Mouse (Mus musculus) kidney, adult 2 months (tissue): ENCODE results near the gene Siah3. TPM values are rescaled to one million over a fixed set of nuclear protein-coding genes. Genes with fewer than 3 reads are reported as not detected.

ENCODE experiments used
- DNase-seq: peaks from one replicate; pipeline ENCODE4 v3.0.0; 2021
- H3K27ac ChIP-seq: fragments of 200-500 bp; 2 replicates; pipeline ENCODE4 v1.5.1; 2012; ENCODE audit warnings: low read depth, low read length, control low read depth, inconsistent platforms; ENCODE audit not compliant: insufficient read depth
- H3K27me3 ChIP-seq: fragments of 200-500 bp; replicated peaks from 2 replicates; pipeline ENCODE4 v1.6.1; 2012; ENCODE audit warnings: mild to moderate bottlenecking, moderate library complexity, low read length, inconsistent platforms; ENCODE audit not compliant: control insufficient read depth, insufficient read depth
- H3K36me3 ChIP-seq: fragments of 200-500 bp; 2 replicates; pipeline ENCODE4 v1.6.1; 2012; ENCODE audit warnings: mild to moderate bottlenecking, moderate library complexity, low read length, inconsistent platforms; ENCODE audit not compliant: control insufficient read depth, insufficient read depth
- H3K4me1 ChIP-seq: fragments of 200-500 bp; 2 replicates; pipeline ENCODE4 v1.6.1; 2011; ENCODE audit warnings: low read length; ENCODE audit not compliant: control insufficient read depth, insufficient read depth
- H3K4me3 ChIP-seq: fragments of 200-500 bp; 2 replicates; pipeline ENCODE4 v1.5.1; 2011; ENCODE audit warnings: mild to moderate bottlenecking, low read depth, low read length, control low read depth; ENCODE audit not compliant: insufficient read depth
- CTCF ChIP-seq: fragments of 200-500 bp; conservative IDR thresholded peaks from 2 replicates; pipeline ENCODE4 v1.5.1; 2011; ENCODE audit warnings: low read depth, mild to moderate bottlenecking, control low read depth, low read length, moderate library complexity, mixed read lengths; ENCODE audit not compliant: insufficient read depth, insufficient read length
- POLR2A ChIP-seq: fragments of 200-500 bp; IDR thresholded peaks from one replicate; pipeline ENCODE4 v1.6.1; 2011; ENCODE audit warnings: low read depth, low read length, control low read depth
- WGBS: fragments of 180-500 bp; shearing (Covaris S2); methylation state at CpG from one replicate; pipeline ENCODE4 v1.1.7; 2018; 5-methylcytosine and 5-hydroxymethylcytosine counted together
- polyA plus RNA-seq: library from polyadenylated mRNA; depleted of rRNA; stranded (reverse); fragments of >200 nt; gene quantifications from 2 replicates; pipeline ENCODE4 v1.2.3, GENCODE M21; 2012; rRNA removed

The Siah3 gene
- polyA plus RNA-seq, 1 experiment = not detected

DNA sequence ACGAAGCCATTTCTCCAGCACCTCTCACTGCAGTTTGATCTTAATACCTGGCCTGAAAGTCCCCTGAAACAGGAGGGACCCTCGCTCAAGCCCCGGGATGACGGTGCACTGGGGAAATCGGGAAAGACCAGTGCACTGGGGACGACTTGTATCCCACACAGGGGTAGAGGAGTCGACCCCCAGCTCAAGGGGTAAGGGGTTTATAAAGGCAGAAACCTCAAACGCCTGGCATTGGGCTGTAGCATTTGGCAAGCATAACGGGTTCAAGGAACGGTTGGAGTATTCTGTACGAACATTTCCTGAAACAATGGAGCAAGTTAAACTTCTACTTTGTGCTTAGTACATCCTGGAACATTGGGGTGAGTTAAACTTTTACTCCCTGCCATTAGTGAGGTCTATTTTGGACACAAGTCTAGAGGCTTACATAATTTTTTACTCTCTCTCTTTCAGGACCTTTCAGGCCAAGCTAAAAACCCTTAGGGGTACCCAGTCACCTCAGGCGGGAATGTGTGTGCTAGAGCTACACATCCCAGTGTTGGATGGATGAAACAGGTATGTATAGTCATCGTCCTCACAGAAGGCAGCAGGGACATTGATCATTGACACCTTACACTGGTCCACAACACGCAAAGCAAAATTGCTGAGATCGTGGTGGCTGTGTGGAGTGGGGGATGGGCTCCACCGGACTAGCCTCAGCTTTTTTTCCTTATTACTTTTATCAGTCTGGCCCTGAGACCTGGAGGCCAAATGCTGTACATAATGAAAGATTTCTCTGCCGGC, 84.6 kb downstream of the Siah3 start:
- DNase-seq = peak; percentile 88
- Histone ChIP-seq H3K27ac (peak overlapping the region; percentile 93), H3K36me3 (no peaks in the 10 kb centered on the region), H3K4me1 (peaks cover 17% of the 10 kb centered on the region; the same call in 1 of the 2 replicates), H3K4me3 (peak overlapping the region; percentile 19; the same call in 1 of the 2 replicates), H3K27me3 (no peaks in the 10 kb centered on the region)
- TF ChIP-seq POLR2A (no peak), CTCF (no peak)
- 42% methylated on average over 17 of the region's 17 CpGs for WGBS

DNA sequence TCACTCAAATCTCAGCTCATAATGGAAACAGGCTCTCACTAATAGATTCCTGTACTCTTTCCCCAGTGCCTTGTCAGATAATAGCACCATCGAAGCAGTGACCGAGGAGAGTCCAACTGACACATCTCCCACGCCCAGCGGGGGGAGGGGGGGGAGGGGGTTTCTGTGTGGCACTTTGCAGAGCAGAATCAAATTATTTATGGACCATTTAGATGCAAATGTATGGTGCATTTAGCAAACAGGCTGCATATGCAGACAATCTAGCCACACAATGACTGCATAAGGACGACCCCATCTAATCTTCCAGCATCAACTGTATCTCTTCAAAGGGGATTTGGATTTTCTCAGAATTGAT, 85.2 kb downstream of the Siah3 start:
- DNase-seq = no peak
- Histone ChIP-seq H3K4me3 (no peak overlapping the region), H3K27me3 (no peaks in the 10 kb centered on the region), H3K27ac (peak overlapping the region; percentile 93), H3K4me1 (peaks cover 17% of the 10 kb centered on the region; the same call in 1 of the 2 replicates), H3K36me3 (no peaks in the 10 kb centered on the region)
- 29% methylated on average over 5 of the region's 5 CpGs for WGBS
- TF ChIP-seq POLR2A (no peak), CTCF (no peak)

DNA sequence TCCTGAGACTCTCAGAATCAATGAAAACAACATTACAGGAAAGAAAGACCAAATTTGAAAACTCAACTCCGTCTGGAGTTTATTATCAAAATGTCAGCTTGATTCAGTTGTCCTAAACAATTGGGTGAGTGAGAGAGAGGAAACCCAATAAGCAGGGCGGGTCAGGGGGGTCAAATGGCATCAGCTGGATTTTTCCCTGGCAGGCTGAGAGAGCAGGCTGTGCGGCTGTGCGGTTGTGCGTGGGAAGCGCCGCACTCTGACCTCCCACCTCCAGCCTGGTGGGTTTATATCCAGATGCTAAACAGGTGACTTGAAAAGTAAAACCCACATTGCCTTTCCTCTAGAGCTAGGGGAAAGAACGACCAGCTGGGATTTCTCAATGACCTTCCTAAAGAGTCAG, 85.9 kb downstream of the Siah3 start:
- DNase-seq = no peak
- WGBS = 54% methylated on average over 8 of the region's 8 CpGs
- Histone ChIP-seq H3K36me3 (no peaks in the 10 kb centered on the region), H3K27ac (peak overlapping the region; percentile 31; the same call in 1 of the 2 replicates), H3K27me3 (no peaks in the 10 kb centered on the region), H3K4me3 (no peak overlapping the region), H3K4me1 (peaks cover 17% of the 10 kb centered on the region; the same call in 1 of the 2 replicates)
- TF ChIP-seq POLR2A (no peak), CTCF (no peak)

DNA sequence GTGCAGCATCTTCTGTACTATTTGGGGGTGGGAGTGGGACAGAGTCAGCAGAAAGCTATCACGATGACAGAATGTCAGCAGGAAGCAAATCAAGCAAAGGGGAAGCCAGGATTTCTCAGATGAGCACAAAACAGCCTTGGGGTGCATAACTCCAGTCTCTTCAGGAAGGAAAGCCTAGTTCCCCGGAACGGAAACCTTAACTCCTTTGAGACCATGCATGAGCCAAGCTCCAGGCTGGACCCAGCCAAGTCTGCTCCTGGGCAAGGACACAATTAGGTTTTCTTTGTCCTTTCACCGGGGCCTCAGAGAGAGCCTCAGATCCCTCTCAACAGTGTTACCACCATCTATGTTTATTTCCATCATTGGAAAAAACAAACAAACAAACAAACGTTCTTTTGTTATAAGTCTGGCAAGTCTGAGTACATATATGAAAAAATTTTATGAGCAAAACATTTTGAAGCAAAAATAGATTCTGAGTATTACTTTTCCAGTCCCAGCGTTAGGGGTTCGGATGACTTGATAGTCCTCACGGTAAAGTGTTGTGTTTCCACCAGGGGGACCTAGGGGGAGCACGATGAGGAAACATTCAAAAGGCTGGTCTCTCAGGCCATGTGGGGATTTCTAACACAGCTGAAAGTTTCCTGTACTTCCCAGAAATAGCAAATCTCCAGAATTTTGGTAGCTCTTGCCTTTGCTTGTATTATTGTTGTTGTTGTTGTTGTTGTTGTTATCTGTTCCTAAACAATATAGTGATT, 106.0 kb downstream of the Siah3 start:
- peak; percentile 55 for DNase-seq
- TF ChIP-seq CTCF (no peak; the same call in 1 of the 2 replicates), POLR2A (no peak)
- no peak overlapping the region for H3K27ac ChIP-seq
- H3K4me3 ChIP-seq = no peak overlapping the region
- 46% methylated on average over 9 of the region's 9 CpGs for WGBS
- H3K36me3 ChIP-seq = no peaks in the 10 kb centered on the region
- H3K4me1 ChIP-seq = no peaks in the 10 kb centered on the region
- no peaks in the 10 kb centered on the region for H3K27me3 ChIP-seq

DNA sequence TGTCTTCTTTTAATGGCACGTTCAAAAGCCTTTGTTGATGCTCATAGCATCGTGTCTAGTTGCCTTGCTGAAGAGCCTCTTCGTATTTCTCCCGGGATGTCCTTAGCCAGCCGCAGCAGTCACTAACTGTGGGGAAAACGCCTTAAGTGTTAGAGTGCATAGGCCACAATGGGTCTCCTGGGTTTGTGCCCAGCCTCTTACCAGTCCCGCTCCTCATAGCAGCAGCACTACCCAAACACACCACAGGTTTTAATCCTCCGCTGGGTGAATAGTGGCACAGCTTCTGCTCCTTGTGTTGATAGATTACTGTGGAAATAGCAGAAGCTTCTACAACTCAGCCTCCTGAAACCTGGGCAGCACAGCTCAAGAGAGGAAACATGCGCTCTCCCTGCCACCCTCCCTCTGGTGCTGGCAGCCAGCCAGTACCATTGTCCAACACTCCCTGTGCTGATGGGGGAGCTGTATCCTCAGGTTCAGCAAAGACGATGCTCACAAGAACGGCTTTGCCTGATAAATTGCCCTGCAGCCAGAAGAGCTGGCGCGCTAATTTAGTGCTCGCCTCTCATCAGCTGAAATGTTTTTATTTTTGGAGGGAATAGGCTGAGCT, 109.9 kb downstream of the Siah3 start:
- 65% methylated on average over 14 of the region's 14 CpGs for WGBS
- peak; percentile 68 for DNase-seq
- no peak overlapping the region for H3K27ac ChIP-seq

DNA sequence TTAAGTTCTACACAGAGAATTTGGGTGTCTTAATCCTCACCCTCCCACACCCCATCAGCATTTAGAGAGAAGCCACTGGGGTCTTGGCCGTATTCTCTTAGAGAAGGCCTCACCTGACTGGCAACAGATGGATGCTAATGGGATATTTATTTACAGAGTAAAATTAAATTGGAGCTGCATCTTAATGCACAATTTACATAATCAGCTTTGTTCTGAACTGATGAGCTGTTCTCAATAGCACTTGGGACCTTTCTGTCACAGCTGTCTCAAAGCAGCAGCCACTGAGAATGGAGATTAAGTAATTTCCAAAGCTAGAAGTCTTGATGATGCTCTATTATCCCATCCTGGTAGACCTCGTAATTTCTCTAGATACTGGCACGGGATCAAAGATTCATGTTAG, 110.5 kb downstream of the Siah3 start:
- 83% methylated on average over 3 of the region's 3 CpGs for WGBS
- H3K27me3 ChIP-seq = no peaks in the 10 kb centered on the region
- H3K4me3 ChIP-seq = no peak overlapping the region
- TF ChIP-seq CTCF = no peak
- H3K36me3 ChIP-seq = no peaks in the 10 kb centered on the region
- H3K4me1 ChIP-seq = no peaks in the 10 kb centered on the region
- no peak for DNase-seq
- H3K27ac ChIP-seq = no peak overlapping the region

More for the DNA sequence above, 109.9 kb downstream of the Siah3 start:
- no peak overlapping the region for H3K4me3 ChIP-seq
- no peaks in the 10 kb centered on the region for H3K4me1 ChIP-seq
- TF ChIP-seq CTCF (no peak), POLR2A (no peak)
- no peaks in the 10 kb centered on the region for H3K27me3 ChIP-seq
- H3K36me3 ChIP-seq = no peaks in the 10 kb centered on the region

DNA sequence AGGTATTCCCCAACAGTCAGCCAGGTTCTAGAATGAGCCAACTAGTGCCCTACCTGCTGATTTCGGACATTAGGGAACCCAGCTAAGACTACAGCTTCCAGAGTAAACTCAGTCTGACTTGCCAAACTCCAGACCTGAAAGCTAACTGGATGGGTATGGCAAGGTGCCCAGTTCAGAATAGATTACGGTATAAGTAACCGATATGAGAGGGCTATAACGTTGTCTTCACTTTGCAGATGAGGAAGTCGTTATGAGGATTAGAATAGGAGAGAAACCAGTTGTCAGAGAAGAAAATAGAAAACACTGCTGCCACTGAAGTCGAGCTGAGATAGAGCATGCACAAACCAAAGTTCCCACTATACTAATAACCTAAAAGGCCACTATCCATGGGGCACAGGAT, 123.2 kb downstream of the Siah3 start:
- TF ChIP-seq POLR2A (no peak), CTCF (no peak)
- Histone ChIP-seq H3K27me3 (no peaks in the 10 kb centered on the region), H3K4me3 (no peak overlapping the region), H3K36me3 (no peaks in the 10 kb centered on the region), H3K27ac (no peak overlapping the region), H3K4me1 (no peaks in the 10 kb centered on the region)
- no peak for DNase-seq
- WGBS = 74% methylated on average over 6 of the region's 6 CpGs

Other genes starting within 250 kb of the Siah3 start
- gene Cpb2, start 213.7 kb upstream of the Siah3 start, polyA plus RNA-seq = 2.0 and 2.6 TPM in 2 replicates
- 6.4 and 7.0 TPM in 2 replicates for gene Zc3h13, start 171.6 kb upstream of the Siah3 start, polyA plus RNA-seq
- gene Spert, start 137.1 kb downstream of the Siah3 start, polyA plus RNA-seq = 0.27 and 0.69 TPM in 2 replicates
- gene Erich6b, start 186.3 kb downstream of the Siah3 start, polyA plus RNA-seq = not detected in 2 replicates